Mouse (Mus musculus) T-helper 17 cell (primary cell): Measurements from ENCODE around the gene A030005L19Rik.
"Not testable (repeated sequence)": the region's sequence is repeated elsewhere in the genome, so short reads cannot be mapped to it uniquely, and the experiment has no call there.

ENCODE experiments used
- in situ Hi-C, 2 experiments: fragments of 300-600 bp; cut with MboI, MseI; formaldehyde crosslinking; loops; 1 replicate in 1 of 2; 2 replicates in 1 of 2; pipeline ENCODE4 v1.15.1; 2025; ENCODE audit warnings: high pct_unique_total_duplicates in 2 of 2

A030005L19Rik gene

GRCm38 (mm10) chr1:82913025-82913424 is at the start of gene A030005L19Rik:
Gene A030005L19Rik, plus strand, starts transcription at chr1:82913325.
- in situ Hi-C loops = no loop called here

- in situ Hi-C loops = no loop called here
Measured at GRCm38 (mm10) chr1:82870202-82870601, 42.9 kb upstream of the A030005L19Rik start.

DNA sequence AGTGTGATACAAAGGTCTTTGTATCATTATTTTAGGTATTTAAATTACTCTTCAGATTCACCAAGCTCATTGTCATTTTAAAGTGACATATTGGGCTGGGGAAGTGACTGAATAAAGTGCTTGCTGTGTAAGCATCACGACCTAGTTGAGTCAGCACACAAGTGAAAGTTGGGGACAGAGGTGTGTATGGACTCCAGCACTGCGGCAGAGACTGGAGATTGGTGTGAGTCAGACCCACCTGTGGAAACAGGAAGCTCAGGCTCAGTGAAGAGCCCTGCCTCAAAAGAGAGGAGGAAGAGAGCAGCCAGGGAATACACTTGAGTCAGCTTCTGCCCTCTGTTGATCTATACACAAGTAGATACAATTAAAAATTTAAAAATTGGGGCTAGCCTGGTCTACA is 34.0 kb upstream of the A030005L19Rik start:
- in situ Hi-C loops = no loop called here

- in situ Hi-C loops = loop anchor here in 1 of 2 experiments (5.0 kb wide), 1 partner anchor 68 kb away; no protein-coding TSS in a partner anchor
Measured at GRCm38 (mm10) chr1:82880196-82880595, 32.9 kb upstream of the A030005L19Rik start.

DNA sequence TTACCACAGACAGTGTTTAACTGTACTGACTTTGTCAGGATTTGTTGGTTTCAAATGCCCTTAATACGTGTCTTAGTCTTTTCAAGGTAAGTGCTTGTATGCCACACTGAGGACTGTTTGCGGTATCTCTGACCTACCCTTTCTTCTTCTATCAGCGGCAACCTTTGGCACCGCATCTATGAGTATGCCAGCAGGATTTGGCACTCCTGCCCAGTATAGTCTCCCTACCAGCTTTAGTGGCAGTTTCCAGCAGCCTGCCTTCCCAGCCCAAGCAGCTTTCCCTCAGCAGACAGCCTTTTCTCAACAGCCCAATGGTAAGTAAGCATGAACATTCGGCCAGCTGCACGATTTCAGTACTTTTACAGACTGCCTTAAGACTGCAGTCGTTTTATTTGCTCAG is 19.9 kb upstream of the A030005L19Rik start:
- in situ Hi-C loops = no loop called here

DNA sequence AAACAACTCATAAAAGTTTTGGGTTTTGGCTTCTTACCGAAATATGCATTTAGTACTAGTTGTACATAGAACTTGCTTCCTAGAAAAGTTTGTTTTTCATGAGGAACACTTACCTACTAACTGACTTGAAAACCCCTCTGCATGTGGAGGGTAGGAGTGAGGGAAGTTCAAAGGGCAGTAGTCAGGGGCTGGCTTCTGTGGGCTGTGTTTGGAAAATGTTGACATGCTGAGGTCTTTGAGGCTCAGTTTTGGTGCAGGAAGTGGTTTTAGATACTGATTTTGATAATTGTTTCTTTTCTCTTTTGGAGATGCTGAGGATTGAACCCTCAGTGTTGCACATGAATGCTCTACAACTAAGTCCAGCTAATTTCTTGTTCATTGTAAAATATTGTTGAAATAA is 12.6 kb upstream of the A030005L19Rik start:
- in situ Hi-C loops = no loop called here

DNA sequence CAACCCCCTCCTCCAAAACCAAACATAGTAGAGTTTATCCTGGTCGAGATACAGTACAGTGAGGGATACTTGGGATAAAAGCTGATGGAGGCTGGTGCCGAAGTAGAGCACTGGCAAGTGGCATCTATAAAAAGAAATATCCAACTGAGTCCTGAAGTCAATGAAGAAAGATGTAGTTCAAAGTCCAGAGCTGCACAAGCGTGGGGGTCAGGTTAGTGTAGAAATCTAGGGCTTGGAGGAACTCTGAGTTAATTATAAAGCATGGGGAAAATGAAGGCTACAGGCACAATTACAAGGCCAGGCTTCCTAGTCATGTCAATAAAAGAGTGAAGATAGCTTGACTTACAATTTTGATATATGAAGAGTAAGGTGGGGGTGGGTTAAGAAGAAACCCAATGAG is 11.9 kb upstream of the A030005L19Rik start:
- in situ Hi-C loops = no loop called here

DNA sequence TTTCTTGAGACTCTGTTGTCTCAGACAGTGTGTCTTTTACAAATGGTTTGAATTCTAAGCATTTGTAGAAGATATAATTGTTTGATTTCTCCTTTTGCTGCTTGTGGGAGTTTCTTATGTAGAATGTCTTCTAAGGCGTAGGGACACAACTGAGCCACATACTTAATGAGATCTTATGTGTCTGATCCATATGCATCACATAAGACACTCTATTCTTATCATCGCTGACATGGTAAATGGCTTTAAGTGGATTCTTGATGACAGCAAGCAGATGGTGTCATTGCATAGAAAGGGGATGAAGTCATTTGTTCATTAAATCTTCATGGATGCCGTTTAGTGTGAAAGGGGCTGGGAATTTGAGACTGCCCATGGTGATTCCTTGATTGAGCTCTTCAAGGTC is 7.2 kb upstream of the A030005L19Rik start:
- in situ Hi-C loops = no loop called here

DNA sequence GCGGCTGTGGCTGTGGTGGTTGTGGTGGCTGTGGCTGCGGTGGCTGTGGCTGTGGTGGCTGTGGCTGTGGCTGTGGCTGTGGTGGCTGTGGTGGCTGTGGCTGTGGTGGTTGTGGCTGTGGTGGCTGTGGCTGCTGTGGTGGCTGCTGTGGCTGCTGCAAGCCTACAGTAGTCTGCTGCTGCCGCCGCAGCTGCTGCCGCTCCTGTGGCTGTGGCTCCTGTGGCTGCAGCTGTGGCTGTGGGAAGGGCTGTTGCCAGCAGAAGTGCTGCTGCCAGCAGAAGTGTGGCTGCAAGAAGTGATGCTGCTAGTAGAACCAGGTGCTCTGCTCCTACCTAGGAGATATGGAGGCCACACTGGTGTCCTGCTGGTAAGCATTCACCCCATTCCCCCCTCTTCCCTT is 309 bp downstream of the A030005L19Rik start:
- in situ Hi-C loops = not testable (repeated sequence)

DNA sequence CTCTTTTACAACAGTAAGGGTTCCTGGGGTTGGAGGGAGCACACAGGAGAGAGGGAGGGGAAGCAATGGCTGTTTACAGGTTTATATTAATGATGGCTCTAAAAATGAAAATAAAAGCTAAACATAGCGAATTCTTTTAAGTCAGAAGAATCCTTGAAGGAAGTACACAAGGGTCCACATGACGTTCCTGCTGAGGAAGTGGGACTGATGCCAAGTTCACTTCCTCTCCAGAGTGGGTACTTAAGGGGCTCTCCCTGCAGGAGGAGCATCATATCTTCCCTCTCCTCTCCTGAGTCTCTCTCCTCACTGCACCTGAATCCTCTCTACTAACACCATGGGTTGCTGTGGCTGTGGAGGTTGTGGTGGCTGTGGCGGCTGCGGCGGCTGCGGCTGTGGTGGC is 11.5 kb downstream of the A030005L19Rik start, which contains the start of gene A030014E15Rik:
A030014E15Rik (plus strand) TSS at position 268 of the 400 bp plus-strand sequence.
- in situ Hi-C loops = loop anchor here in 1 of 2 experiments (5.0 kb wide), 1 partner anchor 68 kb away; no protein-coding TSS in a partner anchor

GRCm38 (mm10) chr1:82930558-82930957 is 17.4 kb downstream of the A030005L19Rik start:
- in situ Hi-C loops = not testable (repeated sequence)

- in situ Hi-C loops = not testable (repeated sequence)
Measured at GRCm38 (mm10) chr1:82931326-82931725, 18.2 kb downstream of the A030005L19Rik start, which contains the start of gene Gm6217. Gene Gm6217, minus strand, starts transcription at chr1:82931399.

DNA sequence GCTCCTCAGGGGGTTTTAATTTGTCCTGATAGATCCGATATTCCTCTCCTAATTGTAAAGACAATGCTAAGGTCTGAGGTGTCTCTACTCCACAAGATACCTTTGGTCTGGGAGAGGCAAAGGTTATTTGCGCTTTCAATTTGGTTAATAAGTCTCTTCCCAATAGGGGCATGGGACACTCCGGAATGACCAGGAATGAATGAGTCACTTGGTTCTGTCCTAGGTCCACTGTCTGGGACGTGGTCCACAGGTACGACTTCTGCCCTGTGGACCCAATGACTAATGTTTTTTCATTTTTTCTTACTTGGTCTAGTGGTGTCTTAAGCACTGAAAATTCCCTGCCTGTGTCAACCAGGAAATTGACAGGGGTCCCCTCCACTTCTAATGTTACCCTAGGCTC is 25.5 kb downstream of the A030005L19Rik start:
- in situ Hi-C loops = no loop called here

GRCm38 (mm10) chr1:82942505-82942904 is 29.4 kb downstream of the A030005L19Rik start:
- in situ Hi-C loops = not testable (repeated sequence)

GRCm38 (mm10) chr1:82943295-82943694 is 30.2 kb downstream of the A030005L19Rik start, which contains the start of gene A030003K21Rik:
Gene A030003K21Rik, minus strand, starts transcription at chr1:82943388.
- in situ Hi-C loops = not testable (repeated sequence)

- in situ Hi-C loops = not testable (repeated sequence)
Measured at GRCm38 (mm10) chr1:82946029-82946428, 32.9 kb downstream of the A030005L19Rik start.

GRCm38 (mm10) chr1:82948601-82949000 is 35.5 kb downstream of the A030005L19Rik start:
- in situ Hi-C loops = no loop called here

- in situ Hi-C loops = not testable (repeated sequence)
Measured at GRCm38 (mm10) chr1:82955913-82956312, 42.8 kb downstream of the A030005L19Rik start, which contains the start of gene Gm7544. Gene Gm7544, minus strand, starts transcription at chr1:82956013.

- in situ Hi-C loops = no loop called here
Measured at GRCm38 (mm10) chr1:82959870-82960385, 46.8 kb downstream of the A030005L19Rik start, which contains the start of gene Gm47955. Gene Gm47955, plus strand, starts transcription at chr1:82960286.
